In genomic region chr1:25179860-25180582, GRCm38 (mm10) we compare ENCODE assay signal across 11 mouse cellular contexts.
DNase-seq lines count a peak whose midpoint lies in the region; ATAC-seq and TF ChIP-seq lines count a peak whose summit lies in the region.
"Had no signal": no experiment of that assay in that cellular context is flagged by ENCODE, and none has a peak within 500 bp of the region (broad histone marks: within the 10 kb centered on the region; RNA-seq: fewer than 3 reads in every experiment).

No protein-coding gene starts in this region.

- no peaks in the 10 kb centered on the region for H3K36me3 ChIP-seq in hindbrain, embryonic 12.5 days
- no peaks in the 10 kb centered on the region for H3K36me3 ChIP-seq in midbrain, embryonic 14.5 days (ENCODE audit: control insufficient read depth, insufficient read depth, low read length)
- H3K36me3 ChIP-seq in heart, embryonic 10.5 days: no peaks in the 10 kb centered on the region
- H3K36me3 ChIP-seq: liver, embryonic 12.5 days had no signal

- H3K27me3 ChIP-seq in hindbrain, embryonic 12.5 days: no peaks in the 10 kb centered on the region
- H3K27me3 ChIP-seq in midbrain, embryonic 14.5 days (ENCODE audit: control insufficient read depth, insufficient read depth, low read length): no peaks in the 10 kb centered on the region
- H3K27me3 ChIP-seq in heart, embryonic 10.5 days (ENCODE audit: insufficient read depth, poor library complexity, severe bottlenecking): no peaks in the 10 kb centered on the region
- H3K27me3 ChIP-seq: liver, embryonic 12.5 days had no signal

- H3K4me2 ChIP-seq in hindbrain, embryonic 12.5 days (replicated peaks): no peak overlapping the region
- no peak overlapping the region for H3K4me2 ChIP-seq in midbrain, embryonic 14.5 days (ENCODE audit: low read length)
- H3K4me2 ChIP-seq: liver, embryonic 12.5 days had no signal

- no peaks in the 10 kb centered on the region for H3K9me3 ChIP-seq in hindbrain, embryonic 12.5 days (replicated peaks)
- no peaks in the 10 kb centered on the region for H3K9me3 ChIP-seq in midbrain, embryonic 14.5 days (ENCODE audit: control insufficient read depth, low read length)
- no peaks in the 10 kb centered on the region for H3K9me3 ChIP-seq in heart, embryonic 10.5 days
- H3K9me3 ChIP-seq: liver, embryonic 12.5 days had no signal

- H3K4me1 ChIP-seq in hindbrain, embryonic 12.5 days: peaks cover 24% of the 10 kb centered on the region
- peaks cover 28% of the 10 kb centered on the region for H3K4me1 ChIP-seq in midbrain, embryonic 14.5 days (ENCODE audit: control insufficient read depth, insufficient read depth, low read length)
- no peaks in the 10 kb centered on the region for H3K4me1 ChIP-seq in heart, embryonic 10.5 days
- H3K4me1 ChIP-seq: liver, embryonic 12.5 days had no signal

- peak overlapping the region; percentile 76 for H3K27ac ChIP-seq in layer of hippocampus, adult 2 months
- H3K27ac ChIP-seq in hindbrain, embryonic 12.5 days: peak overlapping the region; percentile 12; the same call in 1 of the 2 replicates
- peak overlapping the region; percentile 72 for H3K27ac ChIP-seq in midbrain, embryonic 14.5 days (replicated peaks; ENCODE audit: low read depth, low read length)
- no peak overlapping the region for H3K27ac ChIP-seq in heart, embryonic 10.5 days
- H3K27ac ChIP-seq: liver, embryonic 12.5 days; stomach, postnatal 0 days had no signal

- TF ChIP-seq CTCF in layer of hippocampus, adult 2 months (conservative IDR thresholded peaks at IDR 0.05): no peak

- ATAC-seq in hindbrain, embryonic 12.5 days (ENCODE audit: low FRiP score): peak; percentile 59; the same call in 1 of the 2 replicates
- peak; percentile 65 for ATAC-seq in midbrain, embryonic 14.5 days (ENCODE audit: low FRiP score, low TSS enrichment)
- ATAC-seq: liver, embryonic 12.5 days had no signal

- 48% methylated on average over 9 of the region's 9 CpGs for WGBS in hindbrain, embryonic 12.5 days
- WGBS in midbrain, embryonic 14.5 days: 10% methylated on average over 9 of the region's 9 CpGs
- WGBS in heart, embryonic 10.5 days: 59% methylated on average over 9 of the region's 9 CpGs

- peak in 1 of 2 experiments; percentile 32 for DNase-seq in layer of hippocampus, adult 2 months (ENCODE audit: low spot score in 2 of 2)
- no peak for DNase-seq in layer of hippocampus, adult 9-10 months (ENCODE audit: low spot score)
- DNase-seq in cerebellum, adult 8-10 months: peak; percentile 27
- peak; percentile 66 for DNase-seq in midbrain, embryonic 14.5 days
- DNase-seq in urinary bladder, adult 2 months (ENCODE audit: low spot score): no peak
- DNase-seq in kidney, postnatal 36 days: no peak
- no peak for DNase-seq in heart, embryonic 10.5 days (ENCODE audit: low spot score)
- DNase-seq: gastrocnemius, postnatal 10 days had no signal

- no peak overlapping the region for H3K9ac ChIP-seq in hindbrain, embryonic 12.5 days
- no peak overlapping the region for H3K9ac ChIP-seq in midbrain, embryonic 14.5 days (replicated peaks; ENCODE audit: low read length)
- H3K9ac ChIP-seq: liver, embryonic 12.5 days had no signal

- no peak overlapping the region; the same call in 1 of the 2 replicates for H3K4me3 ChIP-seq in layer of hippocampus, adult 2 months
- H3K4me3 ChIP-seq in hindbrain, embryonic 12.5 days: no peak overlapping the region
- H3K4me3 ChIP-seq in midbrain, embryonic 14.5 days (replicated peaks; ENCODE audit: low read depth, low read length): no peak overlapping the region
- H3K4me3 ChIP-seq in heart, embryonic 10.5 days: no peak overlapping the region
- H3K4me3 ChIP-seq: liver, embryonic 12.5 days had no signal

Comparison
In these comparisons a context has a peak if more than half of its experiments do, and no peak if none do; other contexts are left out.
1. DNase-seq: peak in cerebellum, adult 8-10 months (single experiment) and midbrain, embryonic 14.5 days (single experiment); none in layer of hippocampus, adult 9-10 months (single experiment), urinary bladder, adult 2 months (single experiment), kidney, postnatal 36 days (0 of 2) and heart, embryonic 10.5 days (single experiment).